Mouse (Mus musculus) T-helper 17 cell (primary cell): ENCODE data around the gene Prss29.

ENCODE experiments used
- in situ Hi-C, 2 experiments: fragments of 300-600 bp; cut with MboI, MseI; formaldehyde crosslinking; loops; 1 replicate in 1 of 2; 2 replicates in 1 of 2; pipeline ENCODE4 v1.15.1; 2025; ENCODE audit warnings: high pct_unique_total_duplicates in 2 of 2

Gene Prss29

GRCm38 (mm10) chr17:25318354-25318753, at the start of gene Prss29:
TSS of gene Prss29 (plus strand) at chr17:25318654.
- in situ Hi-C loops, result no loop called here

- in situ Hi-C loops, result loop anchor here (5.0 kb wide), 2 partner anchors 79 to 84 kb away; partner anchors contain the start of gene Unkl (in 1 of the 2)
These were observed 47.6 kb upstream of the Prss29 start for GRCm38 (mm10) chr17:25270795-25271335.

GRCm38 (mm10) chr17:25272326-25272725, 46.1 kb upstream of the Prss29 start:
- in situ Hi-C loops, result loop anchor here (5.0 kb wide), 2 partner anchors 80 to 85 kb away; partner anchors contain the start of gene Unkl (in 1 of the 2)

- in situ Hi-C loops, result loop anchor here (5.0 kb wide), 2 partner anchors 81 to 86 kb away; partner anchors contain the start of gene Unkl (in 1 of the 2)
These were observed 45.3 kb upstream of the Prss29 start for GRCm38 (mm10) chr17:25272951-25273705.

GRCm38 (mm10) chr17:25273706-25274501, 44.5 kb upstream of the Prss29 start:
- in situ Hi-C loops, result loop anchor here (5.0 kb wide), 2 partner anchors 82 to 87 kb away; partner anchors contain the start of gene Unkl (in 1 of the 2)

- in situ Hi-C loops, result loop anchor here (5.0 kb wide), 2 partner anchors 82 to 87 kb away; partner anchors contain the start of gene Unkl (in 1 of the 2)
These were observed 43.7 kb upstream of the Prss29 start, which contains the start of gene Ube2i for GRCm38 (mm10) chr17:25274571-25275346. TSS of gene Ube2i (minus strand) at chr17:25274622.

GRCm38 (mm10) chr17:25275833-25276232, 42.6 kb upstream of the Prss29 start:
- in situ Hi-C loops, result no loop called here

GRCm38 (mm10) chr17:25282133-25282532, 36.3 kb upstream of the Prss29 start:
- in situ Hi-C loops, result loop anchor here (5.0 to 10.0 kb wide), 2 partner anchors 160 to 1123 kb away; partner anchors contain the start of gene Ptx4 (in 2 of the 2)

- in situ Hi-C loops, result loop anchor here in 1 of 2 experiments (10.0 kb wide), 1 partner anchor 1120 kb away; no protein-coding TSS in a partner anchor
These were observed 33.4 kb upstream of the Prss29 start for GRCm38 (mm10) chr17:25285033-25285432.

- in situ Hi-C loops, result loop anchor here in 1 of 2 experiments (10.0 kb wide), 1 partner anchor 1116 kb away; no protein-coding TSS in a partner anchor
These were observed 29.6 kb upstream of the Prss29 start for GRCm38 (mm10) chr17:25288842-25289241.

GRCm38 (mm10) chr17:25290411-25290810, 28.0 kb upstream of the Prss29 start:
- in situ Hi-C loops, result no loop called here

GRCm38 (mm10) chr17:25293495-25293894, 25.0 kb upstream of the Prss29 start:
- in situ Hi-C loops, result no loop called here

- in situ Hi-C loops, result no loop called here
These were observed 24.3 kb upstream of the Prss29 start for GRCm38 (mm10) chr17:25294111-25294510.

- in situ Hi-C loops, result loop anchor here in 1 of 2 experiments (5.0 kb wide), 1 partner anchor 49 kb away; the partner anchor contains the start of gene Tpsab1
These were observed 20.4 kb upstream of the Prss29 start, which contains the start of gene Prss34 for GRCm38 (mm10) chr17:25298094-25298493. TSS of gene Prss34 (plus strand) at chr17:25298394.

- in situ Hi-C loops, result no loop called here
These were observed 10.1 kb upstream of the Prss29 start, which contains the start of gene Prss28 for GRCm38 (mm10) chr17:25308346-25308745. TSS of gene Prss28 (plus strand) at chr17:25308646.

- in situ Hi-C loops, result no loop called here
These were observed 2.4 kb downstream of the Prss29 start for GRCm38 (mm10) chr17:25320819-25321218.

- in situ Hi-C loops, result no loop called here
These were observed 4.5 kb downstream of the Prss29 start for GRCm38 (mm10) chr17:25322930-25323329.

- in situ Hi-C loops, result no loop called here
These were observed 13.9 kb downstream of the Prss29 start for GRCm38 (mm10) chr17:25332321-25332720.

GRCm38 (mm10) chr17:25333943-25334342, 15.5 kb downstream of the Prss29 start:
- in situ Hi-C loops, result no loop called here

- in situ Hi-C loops, result no loop called here
These were observed 19.8 kb downstream of the Prss29 start for GRCm38 (mm10) chr17:25338218-25338617.
